In genomic region chr6:36004701-36005100, GRCm38 (mm10) we compare ENCODE assay signal across 10 mouse cellular contexts.
A peak's percentile ranks its signal among the peaks of the same experiment; 100 is the strongest.
DNase-seq lines count a peak whose midpoint lies in the region; ATAC-seq lines count a peak whose summit lies in the region.
"Had no signal": no experiment of that assay in that cellular context is flagged by ENCODE, and none has a peak within 500 bp of the region (broad histone marks: within the 10 kb centered on the region; RNA-seq: fewer than 3 reads in every experiment).

No protein-coding gene starts in this region.

- DNase-seq in CD4-positive, CD25-positive, alpha-beta regulatory T cell, adult 2 months (ENCODE audit: low read depth, low spot score), result peak; percentile 1
- peak; percentile 16 for DNase-seq in kidney, postnatal 14 days
- DNase-seq in R1 (ENCODE audit: low read depth, low spot score), result peak; percentile 52
- peak; percentile 73 for DNase-seq in forebrain, embryonic 14.5 days (ENCODE audit: low spot score)
- DNase-seq in gastrocnemius, postnatal 25 days, result no peak
- DNase-seq: liver, embryonic 13.5 days had no signal

- no peaks in the 10 kb centered on the region for H3K27me3 ChIP-seq in kidney, embryonic 14.5 days (ENCODE audit: control insufficient read depth, insufficient read depth, low read length)
- H3K27me3 ChIP-seq in forebrain, embryonic 14.5 days (replicated peaks; ENCODE audit: control insufficient read depth, insufficient read depth, low read length), result no peaks in the 10 kb centered on the region
- H3K27me3 ChIP-seq: liver, embryonic 13.5 days; stomach, embryonic 15.5 days had no signal

- H3K36me3 ChIP-seq in kidney, embryonic 14.5 days (ENCODE audit: control insufficient read depth, insufficient read depth, low read length), result no peaks in the 10 kb centered on the region
- H3K36me3 ChIP-seq in forebrain, embryonic 14.5 days (ENCODE audit: control insufficient read depth, insufficient read depth, low read length), result no peaks in the 10 kb centered on the region
- H3K36me3 ChIP-seq: liver, embryonic 13.5 days; stomach, embryonic 15.5 days had no signal

- H3K27ac ChIP-seq in kidney, embryonic 14.5 days (ENCODE audit: low read depth, low read length), result no peak overlapping the region
- no peak overlapping the region for H3K27ac ChIP-seq in forebrain, embryonic 14.5 days (ENCODE audit: low read depth, low read length)
- H3K27ac ChIP-seq: liver, embryonic 13.5 days; stomach, embryonic 15.5 days had no signal

- H3K4me2 ChIP-seq in kidney, embryonic 14.5 days (replicated peaks; ENCODE audit: low read depth, low read length), result no peak overlapping the region
- H3K4me2 ChIP-seq in forebrain, embryonic 14.5 days (ENCODE audit: low read length), result no peak overlapping the region
- H3K4me2 ChIP-seq: liver, embryonic 13.5 days; stomach, embryonic 15.5 days had no signal

- no peak for ATAC-seq in CD4-positive, CD25-positive, alpha-beta regulatory T cell, adult 4 months
- ATAC-seq in kidney, embryonic 14.5 days (ENCODE audit: low FRiP score, low TSS enrichment), result no peak
- 0 out of 2 replicates have a peak, but pooled peaks have one; percentile 54 for ATAC-seq in forebrain, embryonic 14.5 days
- peak; percentile 77 for ATAC-seq in megakaryocyte progenitor cell, adult 5-6 weeks (replicated peaks; ENCODE audit: poor library complexity)

- H3K9me3 ChIP-seq in kidney, embryonic 14.5 days (ENCODE audit: control insufficient read depth, low read length), result no peaks in the 10 kb centered on the region
- no peaks in the 10 kb centered on the region for H3K9me3 ChIP-seq in forebrain, embryonic 14.5 days (replicated peaks; ENCODE audit: control insufficient read depth, low read length)
- H3K9me3 ChIP-seq: liver, embryonic 13.5 days; stomach, embryonic 15.5 days had no signal

- no peaks in the 10 kb centered on the region for H3K4me1 ChIP-seq in kidney, embryonic 14.5 days (ENCODE audit: control insufficient read depth, insufficient read depth, low read length)
- H3K4me1 ChIP-seq in forebrain, embryonic 14.5 days (ENCODE audit: control insufficient read depth, insufficient read depth, low read length), result no peaks in the 10 kb centered on the region
- H3K4me1 ChIP-seq: liver, embryonic 13.5 days; stomach, embryonic 15.5 days had no signal

- 53% methylated on average over 1 of the region's 1 CpGs for WGBS in kidney, embryonic 14.5 days
- 33% methylated on average over 1 of the region's 1 CpGs for WGBS in forebrain, embryonic 14.5 days

- no peak overlapping the region for H3K4me3 ChIP-seq in kidney, embryonic 14.5 days (ENCODE audit: low read length)
- no peak overlapping the region for H3K4me3 ChIP-seq in forebrain, embryonic 14.5 days (ENCODE audit: low read depth, low read length)
- H3K4me3 ChIP-seq: liver, embryonic 13.5 days; stomach, embryonic 15.5 days had no signal

- no peak overlapping the region for H3K9ac ChIP-seq in kidney, embryonic 14.5 days (ENCODE audit: low read depth, low read length)
- H3K9ac ChIP-seq in forebrain, embryonic 14.5 days (ENCODE audit: low read length), result no peak overlapping the region
- H3K9ac ChIP-seq: liver, embryonic 13.5 days; stomach, embryonic 15.5 days had no signal

Comparison
In these comparisons a context has a peak if more than half of its experiments do, and no peak if none do; other contexts are left out.
1. ATAC-seq: peak in forebrain, embryonic 14.5 days (single experiment) and megakaryocyte progenitor cell, adult 5-6 weeks (single experiment); none in CD4-positive, CD25-positive, alpha-beta regulatory T cell, adult 4 months (single experiment) and kidney, embryonic 14.5 days (single experiment).